Mouse (Mus musculus): ENCODE data around the gene Slc22a28. TPM values are rescaled to one million over a fixed set of nuclear protein-coding genes. Genes with fewer than 3 reads are reported as not detected.
"Not testable (repeated sequence)": the region's sequence is repeated elsewhere in the genome, so short reads cannot be mapped to it uniquely, and the experiment has no call there.

Slc22a28 gene
- total RNA-seq (2021), result not detected

DNA sequence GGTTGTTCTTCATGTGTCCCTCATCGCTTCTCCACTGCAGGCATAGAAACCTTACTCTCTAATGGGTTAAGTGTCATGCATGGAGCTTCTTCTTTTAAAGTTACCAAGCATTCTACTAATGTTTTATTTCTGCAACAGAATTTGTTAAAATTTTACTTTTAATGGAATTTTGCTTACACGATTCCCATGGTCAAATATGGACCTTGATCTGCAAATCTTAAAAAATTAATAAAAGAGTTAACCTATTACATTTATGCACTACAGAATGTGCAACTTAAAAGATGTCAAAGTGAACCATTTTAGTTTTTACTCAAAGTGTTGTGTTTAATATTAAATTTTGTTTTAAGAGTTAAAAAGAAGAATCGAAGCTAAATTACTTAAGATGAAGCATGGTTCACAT lies at the start of gene Slc22a28:
Slc22a28 (minus strand) TSS at position 102 of the 400 bp plus-strand sequence.
- intact Hi-C loops (cut with DNase I), result loop anchor here (10.0 kb wide), 1 partner anchor 283 kb away; no protein-coding TSS in a partner anchor

DNA sequence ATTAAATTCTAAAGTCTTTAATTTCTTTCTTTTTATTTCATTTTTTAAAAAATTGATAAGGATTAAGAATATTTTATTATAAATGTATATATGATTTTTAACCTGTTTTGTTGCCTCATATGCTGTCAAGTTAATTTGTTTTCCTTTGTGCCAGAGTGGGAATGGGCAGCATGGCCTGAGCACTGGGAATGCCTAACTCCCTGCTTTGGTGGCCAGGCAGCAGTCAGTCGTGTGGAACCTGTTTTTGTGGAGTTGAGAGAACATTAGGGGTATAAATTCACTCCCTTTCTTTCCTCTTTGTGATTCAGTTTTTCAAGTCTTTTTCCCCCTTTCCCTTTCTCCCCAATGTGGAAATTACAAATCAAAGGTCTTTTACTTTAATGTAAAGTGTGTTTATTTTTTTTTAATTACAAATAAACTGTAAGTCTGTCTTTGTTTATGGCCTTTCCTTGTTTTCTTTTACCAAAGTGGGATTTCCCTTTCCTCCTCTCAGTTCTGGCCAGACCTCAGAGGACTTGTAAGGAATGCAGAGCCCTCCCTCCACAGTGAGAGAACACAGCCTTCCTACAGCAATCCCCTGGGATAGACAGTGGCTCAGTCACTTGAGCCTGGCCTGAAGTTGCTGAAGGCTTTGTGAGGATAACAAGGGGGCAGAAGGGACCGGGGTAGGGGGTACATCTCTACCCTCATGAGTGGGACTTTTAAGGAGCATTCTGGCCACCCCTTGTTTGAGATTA lies 17.2 kb upstream of the Slc22a28 start:
- intact Hi-C loops (cut with DNase I), result no loop called here

More for the DNA sequence above, at the start of gene Slc22a28:
- not testable (repeated sequence) for DNase-seq (ENCODE audit: low spot score in 2 of 2)

DNA sequence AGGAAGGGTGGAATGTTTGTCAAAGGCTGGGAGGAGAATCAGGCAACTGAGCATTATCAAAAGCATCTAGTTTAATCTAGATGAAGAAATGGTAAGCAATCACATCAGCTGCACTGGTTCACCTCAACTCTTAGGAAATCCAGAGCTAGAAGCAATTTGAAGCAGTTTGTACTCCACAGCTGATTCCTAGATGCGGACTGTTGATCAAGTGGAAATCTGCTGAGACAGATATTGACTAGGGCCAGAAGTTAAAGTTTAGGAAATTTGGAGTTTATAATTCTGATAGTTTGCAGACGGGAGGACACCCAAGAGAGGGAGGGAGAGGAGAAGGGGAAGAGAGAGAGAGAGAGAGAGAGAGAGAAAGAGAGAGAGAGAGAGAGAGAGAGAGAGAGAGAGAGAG lies 10.9 kb upstream of the Slc22a28 start:
- DNase-seq (ENCODE audit: low spot score in 2 of 2); intact Hi-C loops (cut with DNase I): not testable (repeated sequence)

More for the DNA sequence above, 17.2 kb upstream of the Slc22a28 start:
- no peak for DNase-seq (ENCODE audit: low spot score in 2 of 2)

DNA sequence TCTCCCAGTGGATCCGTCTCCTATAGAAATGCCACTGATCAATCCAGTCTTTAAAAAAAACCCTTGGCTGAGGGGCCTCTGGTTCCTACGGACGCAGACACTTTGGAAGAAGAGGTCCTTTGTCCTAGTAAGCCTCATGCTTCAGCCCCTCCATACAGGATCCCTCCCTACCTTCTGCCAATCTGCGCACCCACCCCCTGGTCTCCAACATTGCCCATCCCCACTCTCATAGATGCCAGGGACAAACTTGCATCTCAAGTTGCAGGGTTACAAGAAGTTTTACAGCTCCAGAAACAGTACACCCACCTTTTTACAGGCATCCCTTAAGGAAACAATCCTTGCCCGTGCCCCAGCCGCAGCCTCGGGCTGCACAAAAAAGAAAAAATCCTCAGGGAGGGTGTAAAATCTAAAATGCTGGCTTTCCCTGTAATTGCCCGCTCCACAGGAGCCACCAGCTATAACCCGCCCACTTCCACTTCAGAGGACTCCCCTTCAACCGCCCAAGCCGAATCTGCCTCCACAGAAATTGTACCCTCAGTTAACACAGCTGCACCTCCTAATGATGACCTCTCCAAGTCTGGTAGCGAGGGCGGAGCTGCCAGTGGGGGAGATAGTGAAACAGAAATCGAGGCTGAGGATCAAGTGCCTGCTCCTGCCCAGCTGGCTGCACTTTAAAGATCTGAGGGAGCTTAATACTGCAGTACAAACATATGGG lies 2.5 kb upstream of the Slc22a28 start:
- not testable (repeated sequence) for DNase-seq (ENCODE audit: low spot score in 2 of 2)
- intact Hi-C loops (cut with DNase I), result loop anchor here (10.0 kb wide), 1 partner anchor 281 kb away; no protein-coding TSS in a partner anchor

DNA sequence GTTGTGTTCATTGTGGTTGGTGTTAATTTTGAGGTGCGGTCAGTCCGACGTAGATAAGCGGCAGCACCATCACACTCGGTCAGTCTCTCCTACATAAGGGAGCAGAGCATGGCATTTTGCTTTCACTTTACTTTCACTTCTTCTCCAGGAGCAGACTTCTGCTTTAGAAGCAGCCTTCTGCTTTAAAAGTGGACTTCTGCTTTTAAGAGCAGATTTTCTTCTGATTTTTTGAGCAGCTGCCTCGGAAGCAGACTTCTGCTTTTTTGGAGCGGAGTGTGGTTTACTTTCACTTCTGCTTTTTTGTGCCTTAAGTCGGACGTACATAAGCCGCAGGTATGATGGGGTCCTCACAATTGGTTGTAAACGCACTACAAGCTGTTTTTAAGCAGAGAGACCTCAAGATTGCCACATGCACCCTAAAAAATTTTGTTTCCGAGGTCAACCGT lies 111.9 kb downstream of the Slc22a28 start:
- intact Hi-C loops (cut with DNase I), result no loop called here
- no peak for DNase-seq (ENCODE audit: low spot score in 2 of 2)

DNA sequence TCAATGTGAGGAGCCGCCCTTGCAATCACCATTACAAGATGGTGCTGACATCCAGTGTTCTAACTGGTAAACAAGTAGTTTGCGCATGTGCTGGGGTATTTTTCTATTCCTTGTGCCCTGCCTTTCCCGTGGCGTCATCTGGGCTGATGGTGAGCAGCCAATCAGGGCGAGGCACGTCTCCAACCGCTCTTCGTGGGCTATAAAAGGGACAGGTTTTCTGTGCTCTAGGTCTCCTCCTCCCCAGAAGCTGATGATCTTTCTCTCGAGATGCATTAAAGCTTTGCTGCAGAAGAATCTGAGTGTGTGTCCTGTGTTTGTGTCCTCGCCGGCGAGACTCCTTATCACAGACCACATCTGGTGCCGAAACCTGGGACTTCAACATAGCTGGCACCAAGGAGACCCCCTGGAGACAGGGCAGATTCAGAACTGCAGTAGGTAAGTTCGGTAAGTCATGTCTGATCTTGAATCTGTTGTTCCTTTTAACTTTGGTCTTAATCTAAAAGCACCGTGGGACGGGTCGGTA lies 112.4 kb downstream of the Slc22a28 start:
- intact Hi-C loops (cut with DNase I); DNase-seq (ENCODE audit: low spot score in 2 of 2): not testable (repeated sequence)

DNA sequence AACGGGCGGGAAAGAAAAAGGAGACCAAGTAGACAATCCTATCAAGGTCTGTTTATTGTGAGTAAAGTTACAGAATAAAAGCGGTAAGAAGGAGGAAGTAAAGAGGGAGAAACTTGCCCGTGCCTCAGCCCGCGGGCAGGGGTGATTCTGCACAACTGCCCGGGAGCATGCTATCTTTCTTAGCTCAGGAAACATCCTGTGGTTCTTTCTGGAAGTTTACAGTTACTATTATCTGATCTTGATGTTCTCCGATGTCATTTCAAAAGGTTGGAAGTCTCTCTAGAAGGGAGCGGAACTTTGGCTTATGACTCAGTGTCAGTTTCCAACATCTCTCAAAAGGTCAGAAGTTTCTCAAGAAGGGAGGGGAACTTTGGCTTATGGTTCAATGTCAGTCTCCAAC lies 113.2 kb downstream of the Slc22a28 start:
- intact Hi-C loops (cut with DNase I), result not testable (repeated sequence)

More for the DNA sequence above, 113.2 kb downstream of the Slc22a28 start:
- DNase-seq (ENCODE audit: low spot score in 2 of 2), result not testable (repeated sequence)

Other genes with a start within 250 kb of the Slc22a28 start
- not detected for gene Slc22a27, start 166.0 kb downstream of the Slc22a28 start, total RNA-seq (2021)
- not detected for gene Slc22a29, start 86.9 kb upstream of the Slc22a28 start, total RNA-seq (2021)

All from left cerebral cortex, postnatal 36 days (tissue).